Mouse (Mus musculus): Measurements from ENCODE around the gene Hist2h3b. TPM values are rescaled to one million over a fixed set of nuclear protein-coding genes. Genes with fewer than 3 reads are reported as not detected.
"Not testable (repeated sequence)": the region's sequence is repeated elsewhere in the genome, so short reads cannot be mapped to it uniquely, and the experiment has no call there.

Hist2h3b gene
- polyA plus RNA-seq (2012; rRNA removed): 102 and 177 TPM in 2 replicates

- Histone ChIP-seq H3K4me1 (ENCODE audit: control insufficient read depth, insufficient read depth, insufficient read length) (peaks cover 7% of the 10 kb centered on the region; the same call in 1 of the 2 replicates), H3K27ac (ENCODE audit: insufficient read depth, low read length) (peak within 1 kb of the TSS; percentile 97), H3K36me3 (ENCODE audit: control insufficient read depth, insufficient read depth, low read length) (no peaks in the 10 kb centered on the region), H3K4me3 (ENCODE audit: extremely low read depth, insufficient read depth, insufficient read length) (peak within 1 kb of the TSS; percentile 73), H3K27me3 (ENCODE audit: control insufficient read depth, insufficient read depth, low read length) (no peaks in the 10 kb centered on the region)
- no peak for TF ChIP-seq CTCF (IDR thresholded peaks at IDR 0.05; ENCODE audit: extremely low read depth, insufficient read depth, insufficient read length, insufficient replicate concordance)
- peak; percentile 94 for TF ChIP-seq POLR2A (IDR thresholded peaks at IDR 0.05; ENCODE audit: low read depth, low read length)
- 21% methylated on average over 30 of the region's 30 CpGs for WGBS
- DNase-seq (ENCODE audit: low read depth in 1 of 2, low spot score in 2 of 2): peak; percentile 69 to 75
These were observed at the start of gene Hist2h3b for GRCm38 (mm10) chr3:96268051-96268775. Gene Hist2h3b (plus strand): TSS chr3:96268654.

GRCm38 (mm10) chr3:96219191-96219641, 49.2 kb upstream of the Hist2h3b start:
- H3K4me1 ChIP-seq (ENCODE audit: control insufficient read depth, insufficient read depth, insufficient read length): peaks cover 9% of the 10 kb centered on the region
- DNase-seq (ENCODE audit: low read depth in 1 of 2, low spot score in 2 of 2): peak; percentile 40 to 48
- no peaks in the 10 kb centered on the region for H3K27me3 ChIP-seq (ENCODE audit: control insufficient read depth, insufficient read depth, low read length)
- WGBS: 0% methylated on average over 12 of the region's 12 CpGs
- H3K4me3 ChIP-seq (ENCODE audit: extremely low read depth, insufficient read depth, insufficient read length): peak overlapping the region; percentile 56
- H3K27ac ChIP-seq (ENCODE audit: insufficient read depth, low read length): peak overlapping the region; percentile 100
- TF ChIP-seq CTCF (IDR thresholded peaks at IDR 0.05; ENCODE audit: extremely low read depth, insufficient read depth, insufficient read length, insufficient replicate concordance) (peak; percentile 9; the same call in 1 of the 2 replicates), POLR2A (IDR thresholded peaks at IDR 0.05; ENCODE audit: low read depth, low read length) (no peak)
- H3K36me3 ChIP-seq (ENCODE audit: control insufficient read depth, insufficient read depth, low read length): no peaks in the 10 kb centered on the region

DNA sequence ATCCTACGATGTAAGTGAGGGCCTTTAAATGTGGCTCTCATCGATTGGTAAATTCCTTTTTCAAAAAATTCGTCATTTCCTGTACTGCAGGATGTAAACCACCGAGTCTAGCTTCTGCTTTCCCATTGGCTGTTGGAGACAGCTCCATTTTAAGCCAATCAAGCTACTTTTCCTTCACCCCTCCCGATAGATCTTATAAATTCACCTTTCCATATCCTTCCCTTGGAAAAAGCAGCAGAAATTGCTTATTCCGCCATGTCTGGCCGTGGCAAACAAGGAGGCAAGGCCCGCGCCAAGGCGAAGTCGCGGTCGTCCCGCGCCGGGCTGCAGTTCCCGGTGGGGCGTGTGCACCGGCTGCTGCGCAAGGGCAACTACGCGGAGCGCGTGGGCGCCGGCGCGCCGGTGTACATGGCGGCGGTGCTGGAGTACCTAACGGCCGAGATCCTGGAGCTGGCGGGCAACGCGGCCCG, 48.8 kb upstream of the Hist2h3b start, which contains the start of the genes Bola1 and Hist2h2ab:
Gene Bola1 (minus strand): TSS at position 49 of the 470 bp plus-strand sequence.
Gene Hist2h2ab (plus strand): TSS at position 205 of the 470 bp plus-strand sequence.
- Histone ChIP-seq H3K27me3 (ENCODE audit: control insufficient read depth, insufficient read depth, low read length) (no peaks in the 10 kb centered on the region), H3K27ac (ENCODE audit: insufficient read depth, low read length) (peak within 1 kb of the TSS; percentile 100), H3K4me3 (ENCODE audit: extremely low read depth, insufficient read depth, insufficient read length) (peak within 1 kb of the TSS; percentile 85), H3K36me3 (ENCODE audit: control insufficient read depth, insufficient read depth, low read length) (no peaks in the 10 kb centered on the region), H3K4me1 (ENCODE audit: control insufficient read depth, insufficient read depth, insufficient read length) (peaks cover 9% of the 10 kb centered on the region)
- WGBS: under 1% methylated on average over 37 of the region's 37 CpGs
- TF ChIP-seq POLR2A (IDR thresholded peaks at IDR 0.05; ENCODE audit: low read depth, low read length): peak; percentile 18
- no peak for TF ChIP-seq CTCF (IDR thresholded peaks at IDR 0.05; ENCODE audit: extremely low read depth, insufficient read depth, insufficient read length, insufficient replicate concordance)
- DNase-seq (ENCODE audit: low read depth in 1 of 2, low spot score in 2 of 2): peak; percentile 61 to 82

DNA sequence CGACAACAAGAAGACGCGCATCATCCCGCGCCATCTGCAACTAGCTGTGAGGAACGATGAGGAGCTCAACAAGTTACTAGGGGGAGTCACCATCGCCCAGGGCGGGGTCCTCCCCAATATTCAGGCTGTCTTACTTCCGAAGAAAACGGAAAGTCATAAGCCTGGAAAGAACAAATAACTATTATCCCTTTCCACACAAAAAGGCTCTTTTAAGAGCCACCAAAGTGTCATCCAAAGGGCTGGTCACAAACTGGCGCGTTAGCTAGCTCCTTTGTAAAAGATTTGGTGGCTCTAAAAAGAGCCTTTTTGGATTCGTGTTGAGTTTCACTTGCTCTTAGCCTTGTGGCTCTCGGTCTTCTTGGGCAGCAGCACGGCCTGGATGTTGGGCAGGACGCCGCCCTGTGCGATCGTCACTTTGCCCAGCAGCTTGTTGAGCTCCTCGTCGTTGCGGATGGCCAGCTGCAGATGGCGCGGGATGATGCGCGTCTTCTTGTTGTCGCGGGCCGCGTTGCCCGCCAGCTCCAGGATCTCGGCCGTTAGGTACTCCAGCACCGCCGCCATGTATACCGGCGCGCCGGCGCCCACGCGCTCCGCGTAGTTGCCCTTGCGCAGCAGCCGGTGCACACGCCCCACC, 48.2 kb upstream of the Hist2h3b start:
- peak overlapping the region; percentile 85 for H3K4me3 ChIP-seq (ENCODE audit: extremely low read depth, insufficient read depth, insufficient read length)
- WGBS: under 1% methylated on average over 31 of the region's 47 CpGs
- peak overlapping the region; percentile 100 for H3K27ac ChIP-seq (ENCODE audit: insufficient read depth, low read length)
- H3K4me1 ChIP-seq (ENCODE audit: control insufficient read depth, insufficient read depth, insufficient read length); H3K27me3 ChIP-seq (ENCODE audit: control insufficient read depth, insufficient read depth, low read length); H3K36me3 ChIP-seq (ENCODE audit: control insufficient read depth, insufficient read depth, low read length): not testable (repeated sequence)
- peak; percentile 21 to 45 for DNase-seq (ENCODE audit: low read depth in 1 of 2, low spot score in 2 of 2)

- no peaks in the 10 kb centered on the region for H3K27me3 ChIP-seq (ENCODE audit: control insufficient read depth, insufficient read depth, low read length)
These were observed 47.5 kb upstream of the Hist2h3b start, which contains the start of the genes Hist2h2ac and Hist2h2be for GRCm38 (mm10) chr3:96220765-96221639. Gene Hist2h2ac (minus strand): TSS chr3:96220880. Gene Hist2h2be (plus strand): TSS chr3:96221119.

DNA sequence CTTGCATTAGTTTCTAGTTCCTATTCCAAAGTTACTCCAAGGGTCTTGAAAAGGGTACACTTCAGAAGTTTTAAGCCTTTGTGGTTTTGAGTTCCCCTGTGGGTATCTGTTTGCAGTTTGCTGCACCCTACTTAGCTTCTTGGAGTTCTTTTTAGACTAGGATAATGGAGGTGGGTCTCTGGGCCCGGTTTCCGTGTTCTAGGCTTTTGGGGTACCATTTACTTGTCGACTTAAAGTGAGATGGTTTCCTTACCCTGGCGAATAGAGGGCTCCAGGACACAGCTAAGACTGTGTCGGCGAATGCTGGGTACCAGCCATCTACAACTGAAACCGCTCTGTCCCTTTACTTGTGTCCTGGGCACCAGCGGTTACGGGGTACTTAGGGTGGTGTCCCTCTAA, 46.8 kb upstream of the Hist2h3b start:
- TF ChIP-seq CTCF (IDR thresholded peaks at IDR 0.05; ENCODE audit: extremely low read depth, insufficient read depth, insufficient read length, insufficient replicate concordance) (no peak), POLR2A (IDR thresholded peaks at IDR 0.05; ENCODE audit: low read depth, low read length) (no peak)
- H3K27me3 ChIP-seq (ENCODE audit: control insufficient read depth, insufficient read depth, low read length): no peaks in the 10 kb centered on the region
- H3K4me1 ChIP-seq (ENCODE audit: control insufficient read depth, insufficient read depth, insufficient read length): peaks cover 9% of the 10 kb centered on the region
- H3K4me3 ChIP-seq (ENCODE audit: extremely low read depth, insufficient read depth, insufficient read length): peak overlapping the region; percentile 69
- H3K36me3 ChIP-seq (ENCODE audit: control insufficient read depth, insufficient read depth, low read length): no peaks in the 10 kb centered on the region
- peak overlapping the region; percentile 97 for H3K27ac ChIP-seq (ENCODE audit: insufficient read depth, low read length)
- 3% methylated on average over 9 of the region's 9 CpGs for WGBS
- DNase-seq (ENCODE audit: low read depth in 1 of 2, low spot score in 2 of 2): no peak

More at GRCm38 (mm10) chr3:96220765-96221639, 47.5 kb upstream of the Hist2h3b start, which contains the start of the genes Hist2h2ac and Hist2h2be:
- WGBS: under 1% methylated on average over 43 of the region's 43 CpGs
- peak within 1 kb of the TSS; percentile 100 for H3K27ac ChIP-seq (ENCODE audit: insufficient read depth, low read length)
- TF ChIP-seq CTCF (IDR thresholded peaks at IDR 0.05; ENCODE audit: extremely low read depth, insufficient read depth, insufficient read length, insufficient replicate concordance) (no peak), POLR2A (IDR thresholded peaks at IDR 0.05; ENCODE audit: low read depth, low read length) (peak; percentile 94)
- no peaks in the 10 kb centered on the region for H3K36me3 ChIP-seq (ENCODE audit: control insufficient read depth, insufficient read depth, low read length)
- DNase-seq (ENCODE audit: low read depth in 1 of 2, low spot score in 2 of 2): peak; percentile 82 to 94
- H3K4me3 ChIP-seq (ENCODE audit: extremely low read depth, insufficient read depth, insufficient read length): peak within 1 kb of the TSS; percentile 85
- peaks cover 9% of the 10 kb centered on the region for H3K4me1 ChIP-seq (ENCODE audit: control insufficient read depth, insufficient read depth, insufficient read length)

Data from spleen, adult 2 months (tissue).